Mouse (Mus musculus) hindbrain, postnatal 0 days (tissue): ENCODE data around the gene Lrrc59. TPM values are rescaled to one million over a fixed set of nuclear protein-coding genes. Genes with fewer than 3 reads are reported as not detected.
"Not testable (repeated sequence)": the region's sequence is repeated elsewhere in the genome, so short reads cannot be mapped to it uniquely, and the experiment has no call there.

Experiments used
- ATAC-seq: fragments of 200-750 bp; cut with Nextera tagmentation; 2 replicates; pipeline ENCODE4 v1.8.0; 2017; ENCODE audit warnings: mild to moderate bottlenecking, moderate TSS enrichment, moderate library complexity
- DNase-seq: peaks from one replicate; pipeline ENCODE4 v3.0.0-alpha.2; 2015; ENCODE audit warnings: low spot score
- H3K27ac ChIP-seq: fragments of 300-500 bp; sonication (generic); 2 replicates; pipeline ENCODE4 v1.5.1; 2014; ENCODE audit warnings: mild to moderate bottlenecking
- H3K27me3 ChIP-seq: fragments of 300-500 bp; sonication (generic); 2 replicates; pipeline ENCODE4 v1.6.1; 2014; ENCODE audit warnings: low read length, mixed read lengths; ENCODE audit not compliant: insufficient read depth
- H3K36me3 ChIP-seq: fragments of 300-500 bp; sonication (generic); 2 replicates; pipeline ENCODE4 v1.6.1; 2014; ENCODE audit warnings: low read length, mixed read lengths; ENCODE audit not compliant: insufficient read depth
- H3K4me1 ChIP-seq: fragments of 300-500 bp; sonication (generic); 2 replicates; pipeline ENCODE4 v1.6.1; 2014; ENCODE audit warnings: antibody characterized with exemption, low read length, mixed read lengths; ENCODE audit not compliant: insufficient read depth
- H3K4me2 ChIP-seq: fragments of 300-500 bp; sonication (generic); 2 replicates; pipeline ENCODE4 v1.6.1; 2014; ENCODE audit warnings: low read depth, mild to moderate bottlenecking, low read length, moderate library complexity, mixed read lengths
- H3K4me3 ChIP-seq: fragments of 300-500 bp; sonication (generic); 2 replicates; pipeline ENCODE4 v1.5.1; 2014; ENCODE audit warnings: low read length
- H3K9ac ChIP-seq: fragments of 300-500 bp; sonication (generic); replicated peaks from 2 replicates; pipeline ENCODE4 v1.6.1; 2014; ENCODE audit warnings: mild to moderate bottlenecking, low read length, moderate library complexity, mixed read lengths
- H3K9me3 ChIP-seq: fragments of 300-500 bp; sonication (generic); 2 replicates; pipeline ENCODE4 v1.6.1; 2016; ENCODE audit warnings: low read length, mixed read lengths
- CTCF ChIP-seq: IDR thresholded peaks from 2 replicates; pipeline ENCODE4 v1.5.1; 2016; ENCODE audit warnings: antibody characterized with exemption, control low read depth, low read depth
- WGBS: fragments of 180-500 bp; shearing (Covaris S2); extraction: QIAGEN DNeasy Blood & Tissue Kit; methylation state at CpG from one replicate; pipeline ENCODE4 v1.1.7; 2014; 5-methylcytosine and 5-hydroxymethylcytosine counted together
- polyA plus RNA-seq: library from polyadenylated mRNA; unstranded; fragments of >200 nt; fragmentation: Nextera tagmentation; extraction: Ambion mirVana; gene quantifications from 2 replicates; pipeline ENCODE4 v1.2.1, GENCODE M21; 2015
- total RNA-seq: library from RNA; depleted of rRNA; stranded (reverse); fragments of >200 nt; gene quantifications from 2 replicates; pipeline ENCODE4 v1.2.3, GENCODE M21; 2014; rRNA removed

The Lrrc59 gene
- total and polyA plus RNA-seq, 2 experiments from 2014 or later, result 105 to 131 TPM

DNA sequence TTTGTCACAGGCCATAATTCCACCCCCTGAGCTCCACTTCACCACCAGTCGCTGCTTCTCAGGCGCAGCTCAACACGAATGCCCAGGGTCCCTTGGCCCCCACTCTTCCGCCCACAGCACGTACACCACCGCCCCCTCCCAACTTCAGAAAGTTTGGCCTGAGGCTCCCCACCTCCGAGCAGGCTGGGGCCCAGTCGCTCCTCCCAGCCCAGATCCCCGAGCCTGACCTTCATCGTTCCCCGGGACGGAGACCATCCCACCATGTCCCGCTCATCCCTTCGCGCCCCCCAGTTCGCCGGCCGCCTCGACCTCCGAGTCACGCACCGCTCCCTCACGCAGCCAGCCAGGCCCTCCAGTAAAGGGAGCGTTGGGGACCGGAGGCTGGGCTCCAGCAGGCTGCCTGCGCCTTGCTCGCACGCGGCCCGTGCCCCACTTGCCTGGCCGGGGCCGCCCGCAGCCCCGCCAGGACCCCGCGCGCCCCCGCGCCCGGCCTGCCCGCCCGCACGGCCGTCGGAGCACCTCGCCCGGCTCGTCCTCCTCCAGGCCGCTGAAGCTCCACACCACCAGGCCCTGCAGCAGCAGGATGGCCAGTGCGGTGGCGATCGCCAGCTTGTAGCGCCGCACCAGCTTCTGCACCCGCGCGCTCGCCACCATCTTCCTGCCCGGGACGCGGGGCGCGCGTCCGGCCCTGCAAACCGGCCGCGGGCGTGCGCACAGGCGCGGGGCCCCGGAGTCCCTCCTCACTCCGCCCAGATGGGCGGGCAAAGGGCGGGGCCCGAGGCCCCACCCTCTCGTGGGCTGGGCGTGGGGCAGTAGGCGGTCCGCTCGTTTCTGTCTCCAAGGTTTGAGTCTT, 47.4 kb downstream of the Lrrc59 start, which contains the start of gene Xylt2:
TSS of gene Xylt2 (minus strand) at position 762 of the 853 bp plus-strand sequence.
- H3K4me1 ChIP-seq, result peaks cover 24% of the 10 kb centered on the region
- H3K4me2 ChIP-seq, result peak within 1 kb of the TSS; percentile 80
- WGBS, result under 1% methylated on average over 75 of the region's 82 CpGs
- DNase-seq (peak; percentile 98), ATAC-seq (peak; percentile 97)
- H3K27ac ChIP-seq, result peak within 1 kb of the TSS; percentile 90
- H3K9me3 ChIP-seq, result no peaks in the 10 kb centered on the region
- peak within 1 kb of the TSS; percentile 83 for H3K4me3 ChIP-seq
- peak within 1 kb of the TSS; percentile 89 for H3K9ac ChIP-seq
- no peak for TF ChIP-seq CTCF
- H3K27me3 ChIP-seq, result no peaks in the 10 kb centered on the region
- no peaks in the 10 kb centered on the region for H3K36me3 ChIP-seq

DNA sequence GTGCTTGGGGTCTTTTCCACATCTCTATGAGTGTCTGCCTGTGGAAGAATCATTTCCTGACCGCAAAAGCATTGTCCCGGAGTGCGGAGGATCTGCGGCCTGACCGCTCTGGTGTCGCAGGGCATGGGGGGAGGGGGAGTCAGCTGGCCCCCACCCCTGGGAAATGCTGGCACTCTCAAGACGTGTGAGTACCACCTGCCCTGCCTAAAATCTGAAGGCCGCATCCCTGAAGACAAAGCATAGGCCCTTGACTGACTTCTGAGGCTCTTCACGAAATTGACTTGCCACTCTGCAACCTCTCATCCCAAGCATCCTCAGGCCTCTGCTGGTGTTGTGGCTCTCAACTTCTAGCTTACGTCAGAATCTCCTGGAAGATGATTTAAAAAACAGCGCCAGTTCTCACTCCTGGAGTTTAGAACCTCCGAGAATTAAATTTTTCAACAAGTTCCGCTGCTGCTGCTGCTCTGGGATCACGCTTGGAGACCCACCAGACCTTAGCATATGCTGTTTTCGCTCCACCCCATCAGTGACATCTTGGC, 48.1 kb downstream of the Lrrc59 start:
- Histone ChIP-seq H3K9ac (peak overlapping the region; percentile 89), H3K36me3 (no peaks in the 10 kb centered on the region), H3K4me1 (peaks cover 24% of the 10 kb centered on the region), H3K27me3 (no peaks in the 10 kb centered on the region), H3K9me3 (no peaks in the 10 kb centered on the region), H3K27ac (peak overlapping the region; percentile 90), H3K4me3 (peak overlapping the region; percentile 83), H3K4me2 (peak overlapping the region; percentile 80)
- WGBS, result 25% methylated on average over 15 of the region's 15 CpGs
- ATAC-seq (peak; percentile 45), DNase-seq (no peak)
- no peak for TF ChIP-seq CTCF

DNA sequence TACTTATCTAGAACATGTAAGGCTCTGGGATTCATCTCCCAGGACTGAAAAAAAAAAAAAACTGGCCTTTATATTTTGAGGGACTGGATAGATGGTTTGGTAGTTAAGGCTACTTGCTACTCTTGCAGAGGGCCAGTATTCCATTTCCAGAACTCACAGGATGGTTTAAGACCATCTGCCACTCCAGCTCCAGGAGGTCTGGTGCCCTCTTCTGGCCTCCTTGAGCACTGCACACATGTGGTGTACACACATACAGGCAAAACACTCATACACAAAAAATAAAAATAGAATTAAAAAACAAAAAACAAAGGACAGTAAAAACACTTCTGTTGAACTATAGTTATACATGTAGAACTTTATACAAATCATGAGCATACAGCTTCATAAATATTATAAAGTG, 51.1 kb downstream of the Lrrc59 start:
- H3K9ac ChIP-seq, result no peak overlapping the region
- peak; percentile 29 for TF ChIP-seq CTCF
- no peaks in the 10 kb centered on the region for H3K36me3 ChIP-seq
- H3K4me3 ChIP-seq, result no peak overlapping the region
- peaks cover 15% of the 10 kb centered on the region for H3K4me1 ChIP-seq
- no peak overlapping the region for H3K4me2 ChIP-seq
- H3K27me3 ChIP-seq, result no peaks in the 10 kb centered on the region
- DNase-seq (no peak), ATAC-seq (no peak)
- no peak overlapping the region for H3K27ac ChIP-seq
- H3K9me3 ChIP-seq, result no peaks in the 10 kb centered on the region

DNA sequence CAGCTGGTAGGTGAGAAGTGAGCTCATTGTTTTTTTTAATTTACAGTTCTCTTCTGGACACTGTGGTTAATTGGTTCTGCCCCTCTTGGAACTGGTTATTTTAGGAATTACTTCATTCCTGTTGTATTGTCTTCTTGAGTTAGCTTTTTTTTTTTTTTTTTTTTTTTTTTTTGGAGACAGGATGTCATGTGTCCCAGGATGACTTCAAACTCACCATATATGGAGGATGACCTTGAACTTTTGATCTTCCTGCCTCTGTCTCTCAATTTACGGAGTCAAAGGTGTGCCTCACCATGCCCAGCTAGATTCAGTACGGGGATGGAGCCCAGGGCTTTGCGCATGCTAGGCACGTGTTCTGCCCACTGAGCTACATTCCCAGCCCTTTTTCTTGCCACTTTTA, 52.1 kb downstream of the Lrrc59 start:
- Histone ChIP-seq H3K27me3 (no peaks in the 10 kb centered on the region), H3K36me3 (no peaks in the 10 kb centered on the region), H3K9ac (no peak overlapping the region), H3K27ac (no peak overlapping the region), H3K9me3 (no peaks in the 10 kb centered on the region), H3K4me3 (no peak overlapping the region), H3K4me1 (peaks cover 6% of the 10 kb centered on the region; the same call in 1 of the 2 replicates), H3K4me2 (no peak overlapping the region)
- ATAC-seq (no peak), DNase-seq (no peak)
- no peak for TF ChIP-seq CTCF
- 87% methylated on average over 4 of the region's 4 CpGs for WGBS

DNA sequence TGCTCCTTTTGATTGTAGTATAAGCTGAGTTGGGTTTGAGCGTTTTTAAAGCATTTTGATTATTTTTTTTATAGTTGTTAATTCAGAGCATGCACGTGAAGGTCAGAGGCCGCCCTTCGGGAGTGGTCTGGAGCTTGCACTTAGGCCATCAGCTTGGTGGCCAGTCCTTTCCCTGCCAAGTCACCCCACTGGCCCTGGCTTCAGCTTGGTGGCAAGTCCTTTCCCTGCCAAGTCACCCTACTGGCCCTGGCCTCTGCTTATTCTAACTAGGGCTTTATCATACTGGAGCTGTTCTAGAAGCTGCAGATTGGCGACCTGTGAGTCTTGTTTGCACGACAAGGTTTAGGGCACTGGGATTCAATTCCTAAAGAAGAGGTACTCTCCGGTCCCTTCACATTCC, 52.9 kb downstream of the Lrrc59 start:
- Histone ChIP-seq H3K9ac (no peak overlapping the region), H3K27ac (no peak overlapping the region), H3K27me3 (no peaks in the 10 kb centered on the region), H3K9me3 (no peaks in the 10 kb centered on the region), H3K4me1 (peaks cover 6% of the 10 kb centered on the region; the same call in 1 of the 2 replicates), H3K4me2 (no peak overlapping the region), H3K4me3 (no peak overlapping the region), H3K36me3 (no peaks in the 10 kb centered on the region)
- WGBS, result 91% methylated on average over 7 of the region's 7 CpGs
- ATAC-seq (no peak), DNase-seq (no peak)
- no peak for TF ChIP-seq CTCF

DNA sequence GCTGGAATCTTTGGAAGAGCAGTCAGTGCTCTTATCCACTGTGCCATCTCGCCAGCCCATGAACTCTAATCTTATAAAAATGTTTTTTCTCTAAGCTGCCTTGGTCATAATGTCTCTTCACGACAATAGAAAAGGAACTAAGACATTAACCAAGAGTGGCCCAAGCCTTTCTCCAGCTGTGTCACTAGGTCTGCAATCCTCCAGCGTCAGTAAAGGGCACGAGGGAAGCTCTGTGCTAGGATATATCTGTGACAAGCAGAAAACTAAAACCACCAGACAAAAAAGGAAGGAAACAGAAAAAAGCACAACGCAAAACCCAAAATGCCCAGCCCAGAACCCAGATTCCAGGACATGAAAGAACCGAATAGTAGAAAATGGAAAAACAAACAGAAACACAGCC, 57.6 kb downstream of the Lrrc59 start:
- Histone ChIP-seq H3K4me3 (no peak overlapping the region), H3K27ac (no peak overlapping the region), H3K36me3 (no peaks in the 10 kb centered on the region), H3K4me2 (no peak overlapping the region), H3K9ac (no peak overlapping the region), H3K27me3 (no peaks in the 10 kb centered on the region), H3K9me3 (no peaks in the 10 kb centered on the region), H3K4me1 (no peaks in the 10 kb centered on the region)
- DNase-seq (no peak), ATAC-seq (no peak)
- WGBS, result 83% methylated on average over 6 of the region's 6 CpGs
- no peak for TF ChIP-seq CTCF

DNA sequence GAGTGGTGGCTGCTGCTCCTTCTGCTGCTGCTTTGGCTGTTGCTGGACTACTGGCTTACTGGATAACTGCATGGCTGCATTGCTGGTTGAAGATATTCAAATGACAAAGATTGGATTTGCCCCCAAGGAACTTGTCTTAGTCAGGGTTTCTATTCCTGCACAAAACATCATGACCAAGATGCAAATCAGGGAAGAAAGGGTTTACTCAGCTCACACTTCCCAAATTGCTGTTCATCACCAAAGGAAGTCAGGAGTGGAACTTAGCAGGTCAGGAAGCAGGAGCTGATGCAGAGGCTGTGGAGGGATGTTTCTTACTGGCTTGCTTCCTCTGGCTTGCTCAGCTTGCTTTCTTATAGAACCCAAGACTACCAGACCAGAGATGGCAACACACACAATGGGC, 62.9 kb downstream of the Lrrc59 start:
- H3K9ac ChIP-seq, H3K4me1 ChIP-seq, H3K4me2 ChIP-seq, H3K27ac ChIP-seq, H3K36me3 ChIP-seq, H3K9me3 ChIP-seq, H3K4me3 ChIP-seq, DNase-seq, ATAC-seq, H3K27me3 ChIP-seq: not testable (repeated sequence)

Other genes with a start within 250 kb of the Lrrc59 start
- 4.5 and 4.7 TPM in 2 replicates for gene Abcc3, start 236.8 kb upstream of the Lrrc59 start, total RNA-seq
- gene Abcc3, start 236.8 kb upstream of the Lrrc59 start, polyA plus RNA-seq, result 1.0 and 1.8 TPM in 2 replicates
- 87.7 and 90.3 TPM in 2 replicates for gene Cacna1g, start 155.6 kb upstream of the Lrrc59 start, total RNA-seq
- 10.0 and 10.4 TPM in 2 replicates for gene Cacna1g, start 155.6 kb upstream of the Lrrc59 start, polyA plus RNA-seq
- 1.5 and 11.8 TPM in 2 replicates for gene Spata20, start 143.6 kb upstream of the Lrrc59 start, total RNA-seq
- gene Spata20, start 143.6 kb upstream of the Lrrc59 start, polyA plus RNA-seq, result 1.0 and 1.6 TPM in 2 replicates
- gene Epn3, start 129.8 kb upstream of the Lrrc59 start, total RNA-seq, result 2.7 and 6.2 TPM in 2 replicates
- 3.6 and 3.7 TPM in 2 replicates for gene Epn3, start 129.8 kb upstream of the Lrrc59 start, polyA plus RNA-seq
- gene Mycbpap, start 108.0 kb upstream of the Lrrc59 start, total RNA-seq, result 2.3 and 4.8 TPM in 2 replicates
- gene Mycbpap, start 108.0 kb upstream of the Lrrc59 start, polyA plus RNA-seq, result 1.1 and 1.5 TPM in 2 replicates
- gene Rsad1, start 80.5 kb upstream of the Lrrc59 start, total RNA-seq, result 9.3 and 12.9 TPM in 2 replicates
- 9.2 and 11.3 TPM in 2 replicates for gene Rsad1, start 80.5 kb upstream of the Lrrc59 start, polyA plus RNA-seq
- gene Chad, start 64.7 kb upstream of the Lrrc59 start, total RNA-seq, result 0.61 and 1.2 TPM in 2 replicates
- gene Chad, start 64.7 kb upstream of the Lrrc59 start, polyA plus RNA-seq, result 1.2 and 1.4 TPM in 2 replicates
- gene Acsf2, start 27.9 kb upstream of the Lrrc59 start, total RNA-seq, result 4.8 and 6.8 TPM in 2 replicates
- gene Acsf2, start 27.9 kb upstream of the Lrrc59 start, polyA plus RNA-seq, result 2.6 and 2.8 TPM in 2 replicates
- gene Mrpl27, start 24.0 kb downstream of the Lrrc59 start, total RNA-seq, result 36.3 and 61.2 TPM in 2 replicates
- 178 and 182 TPM in 2 replicates for gene Mrpl27, start 24.0 kb downstream of the Lrrc59 start, polyA plus RNA-seq
- gene Eme1, start 24.2 kb downstream of the Lrrc59 start, total RNA-seq, result 3.8 TPM in 2 replicates
- gene Eme1, start 24.2 kb downstream of the Lrrc59 start, polyA plus RNA-seq, result 1.9 and 2.4 TPM in 2 replicates
- 44.0 and 53.5 TPM in 2 replicates for gene Xylt2, start 47.7 kb downstream of the Lrrc59 start, total RNA-seq
- 13.6 and 14.9 TPM in 2 replicates for gene Xylt2, start 47.7 kb downstream of the Lrrc59 start, polyA plus RNA-seq
- 0.63 TPM in 1 of 2 replicates, not detected in the other for gene Gm11541, start 74.7 kb downstream of the Lrrc59 start, total RNA-seq
- 0.39 and 0.42 TPM in 2 replicates for gene Gm11541, start 74.7 kb downstream of the Lrrc59 start, polyA plus RNA-seq
- 0.18 and 1.2 TPM in 2 replicates for gene Cdc34b, start 112.0 kb downstream of the Lrrc59 start, total RNA-seq
- gene Cdc34b, start 112.0 kb downstream of the Lrrc59 start, polyA plus RNA-seq, result 0.30 TPM in 1 of 2 replicates, not detected in the other
- not detected in 2 replicates for gene Tmem92, start 152.9 kb downstream of the Lrrc59 start, total RNA-seq
- not detected in 2 replicates for gene Tmem92, start 152.9 kb downstream of the Lrrc59 start, polyA plus RNA-seq